1 mouse cellular context compared by ENCODE assay signal in genomic region chr5:108668387-108668932, GRCm38 (mm10).
TF ChIP-seq lines count a peak whose summit lies in the region.

No protein-coding gene starts in this region.

TF ChIP-seq in CH12.LX, 34 proteins besides CTCF, POLR2A, EP300 and RAD21:
- no peak for TF ChIP-seq MAFK (IDR thresholded peaks at IDR 0.05; ENCODE audit: insufficient replicate concordance, low read length)
- TF ChIP-seq MYC (IDR thresholded peaks at IDR 0.05; ENCODE audit: low read depth, low read length): 0 out of 2 replicates have a peak, but pooled peaks have one; percentile 7
